18 mouse cellular contexts compared by ENCODE assay signal in the genomic region with DNA sequence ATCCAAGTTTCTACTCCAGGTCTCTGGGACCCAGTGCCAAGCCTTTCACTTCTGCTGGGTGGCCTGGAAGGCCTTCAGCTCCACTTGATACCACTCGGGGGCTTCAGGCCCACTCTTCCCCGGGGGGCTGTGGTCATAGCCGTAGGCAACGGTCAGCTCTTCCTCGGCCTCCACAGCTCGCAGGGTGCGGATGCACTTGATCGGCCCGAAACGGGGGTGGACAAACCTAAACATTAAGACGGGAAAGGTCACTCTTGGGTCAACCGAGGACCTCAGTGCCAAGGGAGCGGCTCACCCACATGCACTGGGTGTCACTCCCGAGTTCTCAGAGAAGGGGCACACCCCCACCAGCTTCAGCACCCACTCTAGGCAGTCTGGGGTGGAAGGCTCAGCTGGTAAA.
"Had no signal": no experiment of that assay in that cellular context is flagged by ENCODE, and none has a peak within 500 bp of the region (broad histone marks: within the 10 kb centered on the region; RNA-seq: fewer than 3 reads in every experiment).

No protein-coding gene starts in this region.

- ATAC-seq: midbrain, embryonic 16.5 days had no signal

- H3K9me3 ChIP-seq: midbrain, embryonic 12.5 days; neural tube, embryonic 13.5 days; neural tube, embryonic 15.5 days had no signal

- H3K9ac ChIP-seq: midbrain, embryonic 12.5 days; neural tube, embryonic 13.5 days; neural tube, embryonic 15.5 days had no signal

- H3K4me3 ChIP-seq: midbrain, embryonic 10.5 days; midbrain, embryonic 12.5 days; myocyte; neural tube, embryonic 13.5 days; neural tube, embryonic 15.5 days had no signal

- H3K4me2 ChIP-seq: midbrain, embryonic 12.5 days; neural tube, embryonic 13.5 days; neural tube, embryonic 15.5 days had no signal

- H3K27me3 ChIP-seq: midbrain, embryonic 12.5 days; neural tube, embryonic 13.5 days; neural tube, embryonic 15.5 days had no signal

- H3K27ac ChIP-seq: midbrain, embryonic 10.5 days; midbrain, embryonic 12.5 days; neural tube, embryonic 13.5 days; neural tube, embryonic 15.5 days had no signal

- H3K4me1 ChIP-seq: midbrain, embryonic 12.5 days; neural tube, embryonic 15.5 days had no signal

- DNase-seq: lung, adult 18-20 months; lung, postnatal 10 days; lung, postnatal 4 days; midbrain, embryonic 14.5 days; retina, postnatal 1 day; right cerebral cortex, adult 18-20 months; right cerebral cortex, postnatal 25 days; right cerebral cortex, postnatal 4 days; spleen, adult 18-20 months; thymus, adult 18-20 months; thymus, postnatal 14 days; thymus, postnatal 36 days had no signal
